Mouse (Mus musculus): ENCODE measurements at regions not wholly inside any gene's neighbourhood (a gene's known extent, or its start where the extent isn't known, plus 50 kb on each side); places are given as distances from the start of the nearest gene placed in this dataset.

DNA sequence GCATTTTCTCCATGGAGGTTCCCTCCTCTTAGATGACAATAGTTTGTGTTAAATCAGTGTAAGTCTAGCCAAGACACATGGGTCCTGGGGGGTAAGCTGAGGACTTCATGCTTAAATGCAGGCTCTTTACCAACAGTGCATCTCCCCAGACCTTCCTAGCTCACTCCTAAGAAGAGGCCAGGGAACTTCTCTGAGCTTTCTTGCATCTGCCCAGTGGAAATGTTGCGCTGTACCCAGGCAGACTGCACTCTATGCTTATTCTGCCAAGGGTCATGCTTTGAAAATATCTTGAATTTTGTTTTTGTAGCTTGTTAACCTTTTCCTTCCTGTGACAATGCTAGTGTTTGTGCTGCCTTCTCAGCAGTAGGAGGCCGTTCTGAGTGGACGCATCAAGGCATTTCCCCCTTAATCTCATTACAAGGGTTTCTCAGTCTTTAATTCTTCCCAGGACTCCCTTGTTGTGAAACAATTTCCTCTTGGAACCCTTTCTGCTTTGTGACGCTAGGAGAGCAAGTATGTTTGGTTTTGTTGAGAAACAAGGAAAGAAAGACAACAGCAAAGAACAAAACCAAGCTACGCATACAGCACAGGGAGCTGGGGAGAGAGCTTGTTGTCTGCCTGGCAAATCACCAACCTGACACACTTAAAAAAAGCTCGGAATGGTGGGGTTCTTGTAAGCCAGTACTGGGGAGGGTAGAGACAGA lies 88.3 kb upstream of the Irf2bp2 start:
- DNase-seq (ENCODE audit: low spot score): peak; percentile 85

DNA sequence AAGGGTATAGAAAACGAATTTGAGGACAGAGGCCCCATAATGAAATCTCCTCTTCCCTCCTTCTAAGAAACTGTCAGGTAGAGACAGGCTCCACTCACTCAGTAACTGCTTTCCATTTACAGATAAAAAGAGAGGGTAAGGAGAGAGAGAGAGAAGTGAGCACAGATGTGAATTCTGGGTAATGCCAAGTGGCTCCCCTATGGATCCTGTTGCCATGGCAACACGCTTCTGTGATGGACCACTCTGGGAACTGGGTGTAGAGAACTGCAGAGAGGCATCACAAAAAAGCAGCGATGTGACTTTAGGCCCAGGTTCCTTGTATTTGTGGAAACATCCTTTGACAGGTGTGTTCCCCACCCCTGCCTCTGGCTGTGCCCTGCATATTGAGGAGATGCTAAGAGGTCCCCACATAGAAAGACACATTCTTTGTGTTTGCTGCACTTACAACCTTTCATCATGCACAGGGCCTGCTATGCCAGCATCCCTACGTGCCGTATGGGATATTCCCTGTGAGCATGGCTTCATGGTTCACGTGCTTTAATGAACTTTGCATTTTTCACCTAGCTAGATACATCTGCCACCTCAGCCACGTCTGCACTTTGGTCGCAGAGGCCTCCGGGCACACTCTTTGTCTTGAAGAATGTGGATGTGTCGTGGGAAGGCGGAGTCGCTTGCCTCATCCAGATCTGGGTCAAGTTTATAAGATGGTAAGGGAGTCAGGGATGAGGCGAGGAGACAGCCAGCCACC lies 84.4 kb upstream of the Irf2bp2 start:
- no peak for DNase-seq (ENCODE audit: low spot score)

DNA sequence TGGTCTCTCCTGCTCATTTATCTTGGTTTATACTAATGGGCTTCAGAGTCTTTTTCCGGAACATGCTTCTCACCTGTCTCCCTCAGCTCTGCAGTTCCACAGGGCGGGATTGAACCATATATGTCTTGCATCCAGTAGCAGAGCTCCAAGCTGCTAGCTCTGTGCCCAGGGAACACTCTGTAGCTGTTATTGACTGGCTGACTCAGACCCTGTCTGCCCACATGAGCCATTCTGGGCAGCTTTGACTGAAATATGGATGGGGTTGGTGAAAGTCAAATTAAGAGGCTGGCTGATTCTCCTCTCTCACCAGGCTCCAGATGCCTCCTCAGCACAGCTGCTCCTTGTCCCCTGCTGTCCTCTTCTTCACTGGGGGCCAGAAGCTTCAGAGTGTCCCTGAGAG lies 81.4 kb upstream of the Irf2bp2 start:
- no peak for DNase-seq (ENCODE audit: low spot score)

DNA sequence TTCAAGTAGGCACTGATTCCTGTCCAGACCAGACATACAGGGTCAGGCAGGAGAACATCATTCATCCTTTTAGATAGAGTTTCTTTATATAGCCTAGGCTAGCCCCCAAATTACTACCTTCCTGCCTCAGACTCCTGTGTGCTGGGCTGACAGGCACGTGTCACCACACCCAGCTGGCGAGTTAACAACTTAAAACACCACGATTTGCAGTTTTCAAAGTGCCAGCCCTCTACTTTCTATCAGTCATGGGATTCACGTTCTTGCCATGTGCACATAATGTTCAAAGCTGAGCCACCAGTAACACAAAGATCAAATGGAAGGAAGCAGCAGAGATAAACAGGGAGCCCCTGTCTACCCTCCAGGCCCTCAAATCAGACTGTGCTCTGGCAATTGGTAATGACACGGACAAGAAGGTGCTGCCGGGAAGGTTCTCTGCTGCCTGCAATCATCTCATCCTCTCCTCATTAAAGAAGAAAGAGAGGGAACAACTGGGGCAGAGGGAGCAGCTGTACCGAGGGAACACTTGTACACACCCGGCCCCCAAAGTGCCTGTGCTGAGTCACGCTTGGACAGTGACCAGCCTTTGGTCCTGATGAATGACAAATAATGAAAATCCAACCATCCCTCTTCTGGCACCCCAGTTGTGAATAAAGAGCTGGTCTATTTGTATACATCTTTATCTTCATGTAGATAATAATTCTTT lies 79.4 kb upstream of the Irf2bp2 start:
- no peak for DNase-seq (ENCODE audit: low spot score)

DNA sequence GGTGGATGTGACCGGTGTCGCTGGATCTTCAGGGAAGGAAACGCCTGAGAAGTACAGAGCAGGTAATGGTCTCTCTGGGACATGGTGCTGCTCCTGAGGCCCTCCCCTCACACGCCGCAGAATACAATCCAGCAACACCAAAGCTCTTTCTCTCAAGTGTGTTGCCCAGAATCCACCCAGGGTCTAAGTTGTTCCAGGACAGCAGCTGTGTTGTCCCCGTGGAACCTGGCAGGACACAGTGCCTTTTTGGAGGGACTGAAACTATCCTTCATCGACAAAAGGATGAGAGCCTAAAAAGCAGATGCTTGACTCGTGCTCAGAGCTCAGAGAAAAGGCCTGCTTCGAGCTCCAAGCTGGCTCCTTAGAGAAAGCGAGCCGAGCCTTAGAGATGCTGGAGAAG lies 77.8 kb upstream of the Irf2bp2 start:
- no peak for DNase-seq (ENCODE audit: low spot score)

DNA sequence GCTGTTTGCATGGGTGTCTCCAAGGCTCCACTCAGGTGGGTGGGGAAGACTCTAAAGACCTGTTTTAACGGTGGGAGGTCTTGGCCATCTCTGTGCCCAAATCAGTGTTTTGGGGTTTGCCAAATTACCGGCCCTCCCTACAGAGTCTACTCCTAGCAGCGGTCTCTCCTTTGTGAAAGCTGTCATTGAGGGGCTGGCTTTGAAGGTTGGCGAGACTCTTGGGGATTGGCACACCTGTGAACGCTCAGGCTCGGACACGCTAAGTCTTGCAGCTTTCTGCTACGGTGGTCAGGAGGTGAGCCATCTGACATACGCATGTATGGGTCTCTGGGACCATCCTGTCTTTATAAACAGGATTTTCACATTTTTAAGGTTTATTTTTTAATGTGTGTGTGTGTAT lies 76.1 kb upstream of the Irf2bp2 start:
- DNase-seq (ENCODE audit: low spot score): no peak

DNA sequence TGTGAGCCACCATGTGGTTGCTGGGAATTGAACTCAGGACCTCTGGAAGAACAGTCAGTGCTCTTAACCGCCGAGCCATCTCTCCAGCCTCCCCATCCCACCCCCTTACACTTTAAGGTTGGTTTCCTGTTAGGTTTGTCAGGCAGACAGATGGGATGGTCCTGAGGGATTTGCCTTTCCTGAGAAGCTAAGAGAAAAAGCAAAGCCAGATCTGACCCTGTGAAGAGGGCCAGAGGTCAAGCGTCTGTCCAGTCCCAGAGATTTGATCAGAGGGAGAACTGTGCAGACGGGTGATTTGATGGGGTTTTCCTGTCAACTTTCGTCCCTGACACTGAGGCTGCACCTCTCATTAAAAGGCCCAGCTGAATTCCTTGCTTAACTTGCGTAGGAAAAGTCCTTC lies 75.4 kb upstream of the Irf2bp2 start:
- DNase-seq (ENCODE audit: low spot score): no peak

DNA sequence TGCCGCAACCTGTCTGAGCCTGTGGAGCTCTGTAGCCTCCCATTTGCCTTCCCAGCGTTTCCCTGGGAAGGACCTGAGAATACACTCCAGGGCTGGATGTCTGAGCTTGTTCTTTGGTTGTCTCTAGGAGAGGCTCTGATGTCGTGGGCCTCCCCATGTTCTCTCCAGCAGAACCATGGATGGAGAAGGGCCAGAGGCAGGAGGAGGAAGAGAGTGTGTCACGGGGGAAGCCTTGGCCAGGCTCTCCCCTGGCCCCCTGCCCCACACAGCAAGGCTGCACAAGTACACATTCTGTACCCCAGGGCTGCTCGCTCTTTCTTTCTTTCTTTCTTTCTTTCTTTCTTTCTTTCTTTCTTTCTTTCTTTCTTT lies 74.9 kb upstream of the Irf2bp2 start:
- DNase-seq (ENCODE audit: low spot score): no peak

DNA sequence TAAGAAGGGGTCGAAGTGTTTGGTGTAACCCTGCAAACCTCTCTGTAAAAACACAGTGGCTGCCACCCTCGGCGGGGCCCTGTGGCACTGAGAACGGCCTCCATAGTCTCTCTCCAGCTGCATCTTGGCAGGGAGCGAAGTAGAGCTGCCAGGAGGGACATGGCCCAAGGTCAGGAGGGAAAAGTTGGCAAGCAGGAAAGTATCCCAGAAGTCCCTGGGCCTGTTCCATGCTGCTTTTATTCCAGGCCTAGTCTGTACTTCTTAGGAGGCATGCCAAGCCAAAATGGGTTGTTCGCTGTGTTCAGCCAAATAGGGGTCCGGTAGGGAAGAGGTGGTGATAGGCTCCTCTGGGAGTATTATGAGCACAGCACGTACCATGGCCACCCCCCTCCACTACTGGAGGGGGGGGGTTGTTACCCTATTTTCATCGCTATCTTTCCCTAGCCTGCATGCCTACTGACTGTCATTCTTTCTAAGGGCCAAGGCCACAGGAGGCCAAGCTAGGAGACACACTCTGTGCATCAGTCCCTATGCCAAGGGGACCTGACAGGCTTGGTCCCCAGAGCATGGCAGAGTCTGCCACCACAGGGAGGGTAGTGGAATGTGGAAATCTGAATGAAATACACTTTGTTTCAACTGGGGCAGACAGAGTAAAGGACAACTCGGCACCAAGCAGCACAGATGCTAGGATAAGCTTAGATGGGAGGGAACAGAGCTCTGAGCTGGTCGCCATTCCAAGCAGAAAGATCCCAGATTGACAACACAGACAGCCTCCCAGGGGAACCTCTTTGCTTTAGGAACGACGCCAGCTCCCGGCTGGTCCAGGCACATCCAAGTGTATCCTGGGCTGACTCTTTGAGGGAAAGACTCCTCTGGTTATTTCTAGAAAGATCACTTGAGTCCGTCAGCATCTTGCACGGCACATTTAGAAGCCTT lies 74.2 kb upstream of the Irf2bp2 start:
- peak; percentile 98 for DNase-seq (ENCODE audit: low spot score)

DNA sequence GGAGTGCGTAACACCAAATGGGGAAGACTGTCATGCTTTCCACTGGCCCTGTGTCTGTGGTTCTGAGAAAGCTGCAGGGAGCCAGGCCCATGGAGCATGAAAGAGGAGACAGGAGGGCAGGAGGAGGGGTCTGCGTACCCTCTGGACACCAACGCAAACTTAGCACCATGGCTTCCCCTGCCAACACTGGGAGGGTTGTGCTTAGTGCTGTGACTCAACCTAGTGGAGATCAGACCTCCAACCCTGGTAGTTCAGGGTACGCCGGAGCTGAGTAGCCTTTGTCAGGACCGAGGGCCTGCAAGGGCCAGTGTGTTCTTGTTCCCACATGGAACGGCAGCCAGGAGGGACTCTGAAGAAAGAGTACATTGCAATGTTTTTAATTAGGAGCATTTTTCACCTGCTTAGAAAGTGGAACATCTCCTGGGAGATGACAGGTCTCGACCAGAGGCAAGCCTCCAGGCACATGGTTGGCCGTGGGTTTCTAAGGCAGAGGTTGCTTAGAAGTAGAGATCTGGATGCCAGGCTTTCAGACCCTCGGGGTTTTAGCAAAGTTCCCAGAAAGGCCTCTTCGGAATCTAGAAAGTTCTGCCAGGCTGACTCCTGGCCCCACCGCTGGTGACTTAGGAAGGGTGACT lies 73.4 kb upstream of the Irf2bp2 start:
- no peak for DNase-seq (ENCODE audit: low spot score)

DNA sequence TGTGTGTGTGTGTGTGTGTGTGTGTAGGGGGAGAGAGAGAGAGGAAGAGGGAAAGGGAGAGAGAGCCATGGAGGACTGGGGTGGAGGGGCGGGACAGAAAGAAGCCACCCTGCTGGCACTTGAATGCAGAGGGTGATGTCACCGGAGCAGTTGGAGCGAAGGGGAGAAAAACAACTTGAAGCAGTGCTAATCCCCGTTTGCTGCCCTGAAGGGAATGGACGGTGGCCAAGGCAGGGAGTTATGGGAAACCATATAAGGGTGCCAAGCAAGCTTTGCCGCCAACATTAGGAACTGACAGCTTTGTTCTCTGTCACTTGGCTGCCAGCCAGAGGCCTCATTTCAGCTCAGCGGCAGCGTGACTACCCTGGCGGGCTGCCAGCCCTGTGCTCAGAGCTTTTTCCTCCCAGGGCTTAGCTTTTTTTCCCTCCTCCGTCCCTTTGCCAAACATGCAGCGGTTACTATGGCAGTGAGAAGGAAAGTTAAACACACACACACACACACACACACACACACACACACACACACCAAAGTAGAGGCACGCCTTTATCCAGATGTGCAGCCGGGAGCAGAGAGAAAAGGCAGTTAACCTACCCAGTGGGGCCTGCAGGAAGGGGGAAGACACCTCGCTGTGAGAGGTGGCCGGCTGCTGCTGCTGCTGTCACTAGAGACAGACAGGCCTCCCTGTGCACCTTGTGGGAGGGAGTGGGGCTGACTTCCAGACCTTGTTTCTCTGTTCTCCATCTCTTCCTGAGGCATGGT lies 72.7 kb upstream of the Irf2bp2 start:
- peak; percentile 100 for DNase-seq (ENCODE audit: low spot score)

DNA sequence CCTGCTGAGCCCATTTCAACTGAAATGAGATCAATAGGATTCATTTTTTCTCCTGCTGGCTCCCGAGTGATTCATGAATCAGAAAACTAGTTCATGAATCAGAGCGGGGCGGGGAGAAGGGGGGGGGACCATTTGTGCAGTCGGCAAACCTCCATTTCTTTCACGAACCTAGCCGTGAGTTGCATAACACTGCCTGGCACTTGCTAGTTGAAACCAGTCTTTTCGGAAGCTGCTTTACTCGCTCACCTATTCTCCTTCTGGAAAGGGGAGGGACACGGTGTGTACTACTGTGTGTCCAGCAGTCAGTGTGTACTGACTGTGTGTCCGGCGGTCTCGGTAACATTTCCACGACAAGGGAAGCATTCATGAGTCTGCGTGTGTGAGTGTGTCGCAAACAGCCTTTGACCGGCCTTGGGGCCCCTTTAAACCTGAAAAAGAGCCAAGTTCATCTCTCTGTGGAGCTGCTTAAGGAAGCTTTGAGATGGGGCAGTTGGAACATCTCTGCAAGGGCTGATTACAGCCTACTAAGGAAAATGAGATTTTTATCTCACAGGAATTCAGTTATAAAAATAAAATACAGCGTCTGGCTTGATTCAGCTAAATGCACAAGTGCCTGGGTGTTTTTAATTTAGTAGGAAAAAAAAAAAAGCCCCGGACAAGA lies 71.9 kb upstream of the Irf2bp2 start:
- DNase-seq (ENCODE audit: low spot score): peak; percentile 92

DNA sequence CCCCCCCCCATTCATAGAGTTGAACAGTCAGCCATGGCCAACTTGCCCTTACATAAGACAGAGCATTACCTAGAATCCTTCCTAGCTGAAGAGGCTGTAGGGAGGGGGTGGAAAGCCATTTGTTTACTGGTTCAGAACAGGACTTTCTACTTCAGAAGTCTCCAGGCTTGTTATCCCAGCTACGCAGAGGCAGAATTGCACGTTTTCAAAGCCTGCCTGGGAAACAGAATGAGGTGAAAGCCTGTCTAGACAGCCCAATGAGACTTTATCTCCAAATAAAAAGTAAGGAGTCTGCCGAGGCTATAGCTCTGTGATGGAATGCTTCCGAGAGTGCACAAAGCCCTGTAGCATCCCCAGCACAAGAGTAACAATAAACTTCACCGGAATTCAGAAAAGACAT lies 71.1 kb upstream of the Irf2bp2 start:
- no peak for DNase-seq (ENCODE audit: low spot score)

DNA sequence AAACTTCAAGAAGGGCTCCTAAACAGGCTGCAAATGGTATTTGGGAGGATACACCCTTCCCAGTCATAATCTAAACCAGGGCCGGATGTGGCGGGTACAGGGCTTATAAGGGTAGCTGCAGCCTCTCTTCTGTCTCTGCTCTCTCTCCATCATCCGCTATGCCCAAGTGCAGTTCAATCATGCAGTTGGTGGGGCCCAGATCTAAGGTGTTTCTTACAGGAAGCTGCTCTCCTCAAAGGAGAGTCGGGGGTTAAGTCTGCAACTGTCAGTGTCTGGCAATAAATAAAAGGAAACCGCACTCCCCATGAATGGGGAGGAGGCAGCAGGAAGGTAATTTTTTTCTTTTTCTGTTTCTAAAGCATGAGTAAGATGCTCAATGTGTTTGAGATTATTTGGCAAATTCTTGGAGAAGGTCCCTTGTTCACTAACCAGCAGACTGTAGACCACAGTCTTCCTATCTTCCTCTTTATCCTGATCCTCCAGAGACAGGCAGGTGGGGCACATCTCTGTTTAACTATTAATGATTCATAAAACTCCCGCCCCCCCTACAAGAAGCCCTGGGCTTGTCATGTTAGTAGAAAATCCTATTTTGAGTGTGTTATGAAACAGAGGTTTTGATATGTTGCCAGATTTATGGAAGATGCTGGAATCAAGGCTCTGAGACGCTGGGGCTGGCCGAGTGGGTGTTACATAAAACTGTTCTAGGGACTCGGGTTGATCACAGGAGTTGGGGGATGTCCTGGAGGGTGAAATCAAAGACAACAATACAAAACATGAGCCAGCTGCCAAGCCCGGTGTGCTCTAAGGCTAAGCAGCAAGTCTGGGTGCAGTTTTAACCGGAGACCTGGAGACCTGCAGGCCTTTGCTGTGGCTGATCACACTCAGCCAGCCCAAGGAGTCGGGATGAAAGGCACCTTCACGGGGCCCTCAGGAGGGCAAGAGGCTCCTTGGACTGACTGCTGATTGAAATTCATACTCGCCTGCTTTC lies 69.3 kb upstream of the Irf2bp2 start:
- peak; percentile 63 for DNase-seq (ENCODE audit: low spot score)

DNA sequence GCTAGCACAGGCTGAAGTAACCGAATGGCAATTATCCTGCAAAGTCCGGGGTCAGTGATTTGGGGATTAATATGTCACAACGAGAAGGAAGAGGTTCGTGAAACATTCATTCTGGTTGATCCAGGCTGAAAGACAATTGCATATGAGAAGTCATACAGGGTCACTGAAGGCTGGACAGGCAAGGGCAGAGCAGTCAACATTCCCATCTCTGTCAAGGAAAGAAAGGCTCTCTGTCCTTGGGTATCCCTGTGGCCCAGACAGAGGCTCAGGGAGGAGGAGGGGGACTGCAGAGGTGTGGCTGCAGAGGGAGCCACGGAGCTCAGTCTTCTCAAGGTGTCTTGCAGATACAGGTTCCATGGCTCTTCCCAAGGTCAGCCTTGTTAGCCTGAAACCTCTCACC lies 68.4 kb upstream of the Irf2bp2 start:
- DNase-seq (ENCODE audit: low spot score): no peak

DNA sequence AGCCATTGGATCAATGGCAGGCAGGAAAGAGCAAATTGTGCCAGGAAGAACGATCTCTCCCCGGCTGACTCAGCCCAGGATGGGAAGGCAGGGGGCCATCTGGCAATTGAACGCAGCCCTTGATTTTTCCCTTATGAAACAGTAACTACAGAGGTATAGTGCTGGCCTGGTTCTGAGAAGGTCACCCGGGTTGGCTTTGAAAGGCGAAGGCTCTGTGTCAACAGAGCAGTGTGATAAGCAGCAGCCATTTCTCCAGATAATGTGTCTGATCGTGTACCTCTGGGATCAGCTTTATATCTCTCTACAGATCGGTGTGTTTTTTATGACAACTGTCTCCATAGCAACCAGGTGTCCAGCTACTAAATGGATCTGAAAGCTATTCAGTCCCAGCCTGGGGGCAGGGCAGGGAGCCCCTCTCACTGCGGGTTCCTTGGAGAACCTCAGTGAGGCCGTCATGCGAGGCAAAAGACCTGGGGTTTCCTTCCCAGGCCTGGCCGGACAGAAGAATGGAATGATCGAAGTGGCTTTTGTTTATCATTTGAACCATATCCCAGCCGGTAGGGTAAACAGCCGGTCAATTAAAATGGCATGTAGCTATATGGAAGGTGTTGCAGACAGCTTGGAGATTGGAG lies 67.8 kb upstream of the Irf2bp2 start:
- DNase-seq (ENCODE audit: low spot score): no peak

DNA sequence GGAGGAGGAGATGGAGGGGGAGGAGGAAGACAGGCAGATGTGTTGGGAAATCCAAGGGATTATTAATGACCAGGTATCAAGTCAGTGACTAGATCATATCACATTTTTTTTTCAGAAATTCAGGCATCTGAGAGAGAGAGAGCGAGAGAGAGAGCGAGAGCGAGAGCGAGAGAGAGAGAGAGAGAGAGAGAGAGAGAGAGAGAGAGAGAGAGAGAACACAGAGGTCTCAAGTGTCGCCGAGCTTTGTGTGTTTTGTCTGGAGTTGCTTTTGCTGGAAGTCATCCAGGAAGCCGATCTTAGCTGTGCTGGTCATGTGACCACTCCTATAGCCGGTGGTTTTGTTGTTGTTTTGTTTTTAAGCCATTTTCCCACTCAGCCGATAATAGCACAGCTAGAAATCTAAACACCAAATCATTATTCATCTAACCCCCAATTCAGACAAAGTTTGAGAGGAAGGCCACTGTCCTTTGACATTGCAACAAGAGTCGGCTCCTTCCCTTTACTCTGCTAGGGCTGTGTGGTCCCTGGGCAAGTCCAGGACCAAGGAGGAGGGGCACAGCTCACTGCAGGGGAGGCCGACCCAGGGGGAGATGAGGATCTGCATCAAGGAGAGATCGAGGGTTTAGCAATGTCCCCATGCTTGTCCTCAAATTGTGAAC lies 67.0 kb upstream of the Irf2bp2 start:
- DNase-seq (ENCODE audit: low spot score): no peak
